Mouse (Mus musculus) ES-CJ7 (cell line): ENCODE results near the gene Nhlh1.

Experiments
- DNase-seq: peaks from one replicate; pipeline ENCODE4 v3.0.0; 2011; ENCODE audit warnings: low read depth, low spot score

The Nhlh1 gene

GRCm38 (mm10) chr1:172053541-172054440, 3.6 kb downstream of the Nhlh1 start:
- peak; percentile 44 for DNase-seq

- DNase-seq = peak; percentile 57
These were observed 4.5 kb downstream of the Nhlh1 start for GRCm38 (mm10) chr1:172052766-172053279.

- no peak for DNase-seq
These were observed 8.1 kb downstream of the Nhlh1 start for GRCm38 (mm10) chr1:172049131-172049782.

GRCm38 (mm10) chr1:172048241-172048734, 9.1 kb downstream of the Nhlh1 start:
- DNase-seq = no peak

- DNase-seq = peak; percentile 85
These were observed 10.4 kb downstream of the Nhlh1 start for GRCm38 (mm10) chr1:172046938-172047337.

- DNase-seq = no peak
These were observed 11.0 kb downstream of the Nhlh1 start for GRCm38 (mm10) chr1:172046410-172046809.

GRCm38 (mm10) chr1:172029914-172030313, 27.5 kb downstream of the Nhlh1 start:
- DNase-seq = no peak

DNA sequence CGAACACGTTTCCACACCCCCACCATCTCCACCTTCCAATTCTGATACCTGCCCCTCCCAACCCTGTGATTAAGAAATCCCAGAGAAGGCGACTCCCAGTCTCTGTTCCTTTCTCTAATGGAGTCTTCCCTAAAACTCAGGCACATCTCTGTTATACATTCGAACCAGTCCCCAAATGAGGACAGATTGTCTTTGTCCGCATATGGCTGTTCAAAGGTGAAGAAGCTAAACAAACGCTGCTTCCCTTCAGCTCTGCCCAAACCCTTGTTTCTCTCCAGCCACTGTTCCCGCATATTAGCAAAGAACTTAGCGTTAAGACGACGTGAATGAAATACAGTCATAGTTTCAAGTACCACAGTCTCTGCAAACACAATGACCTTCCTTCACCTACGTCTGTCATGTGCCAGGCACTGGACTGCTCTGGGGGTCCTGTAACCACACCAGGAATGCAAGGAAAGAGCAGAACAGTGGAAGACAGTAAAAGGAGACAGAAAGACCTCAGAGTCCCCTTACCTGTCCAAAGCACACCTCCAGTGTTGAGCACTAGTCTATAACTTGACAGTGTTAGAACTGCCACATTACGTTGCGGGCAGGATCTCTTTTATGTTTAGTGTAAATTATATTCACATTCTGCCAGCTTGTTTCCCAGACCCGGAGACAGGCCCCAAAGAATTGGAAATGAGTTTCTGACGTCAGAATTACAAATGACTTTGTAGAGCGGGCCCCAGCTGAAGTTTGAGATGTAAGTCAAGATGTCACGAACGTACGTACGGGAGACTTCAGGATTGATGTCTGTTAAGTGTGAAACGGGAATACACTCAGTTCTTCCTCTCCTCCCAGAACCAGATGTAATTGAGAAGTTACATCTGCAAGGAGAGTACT, 28.7 kb downstream of the Nhlh1 start, which contains the start of gene Vangl2:
Vangl2 (minus strand) TSS at position 51 of the 882 bp plus-strand sequence.
- no peak for DNase-seq

DNA sequence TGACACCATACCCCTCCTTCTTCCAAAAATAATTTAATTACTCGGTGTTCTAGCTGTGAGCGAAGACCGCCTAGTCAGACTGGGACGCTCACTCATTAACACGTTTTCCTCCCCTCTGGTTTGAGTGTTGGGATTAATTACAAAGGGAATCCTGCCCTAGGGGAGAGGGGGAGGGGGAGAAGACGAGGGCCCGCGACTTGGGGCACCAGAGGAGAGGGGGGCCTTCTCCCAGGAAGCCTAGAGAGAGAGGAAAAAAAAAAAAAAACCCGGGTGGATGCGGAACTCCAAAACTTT, 29.6 kb downstream of the Nhlh1 start:
- DNase-seq = no peak

- DNase-seq = peak; percentile 94
These were observed 30.2 kb downstream of the Nhlh1 start for GRCm38 (mm10) chr1:172027010-172027808.

DNA sequence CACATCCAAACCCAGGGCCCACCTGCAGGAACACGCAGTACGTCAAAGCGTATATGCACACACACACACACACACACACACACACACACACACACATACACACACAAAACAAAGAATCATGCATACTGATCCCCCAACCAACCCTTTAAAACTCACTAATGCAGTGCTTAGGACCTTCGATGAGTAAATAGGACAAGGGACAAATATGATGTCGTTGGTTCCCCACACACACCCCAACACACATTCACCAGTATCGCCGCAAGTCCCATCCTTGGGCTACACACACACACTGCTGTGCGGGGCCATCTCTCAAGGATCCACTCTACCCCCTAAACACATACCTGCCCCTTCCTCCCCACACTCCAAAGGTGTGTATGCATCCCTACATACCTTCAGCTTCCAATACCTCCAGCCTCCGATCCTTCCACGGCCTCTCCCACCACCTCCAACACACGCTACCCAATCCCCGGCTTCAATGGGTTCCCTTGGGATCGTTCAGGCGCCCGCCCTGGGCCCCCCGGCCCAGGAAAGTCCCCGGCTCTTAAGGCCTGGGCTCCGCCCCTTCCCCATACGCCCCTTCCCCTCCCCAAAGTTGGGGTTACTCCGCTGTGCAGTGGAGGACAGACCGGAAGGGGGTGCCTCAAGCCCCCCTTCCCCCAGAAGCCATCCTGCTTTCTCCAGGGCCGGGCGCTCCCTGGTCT, 31.0 kb downstream of the Nhlh1 start:
- peak; percentile 48 for DNase-seq

DNA sequence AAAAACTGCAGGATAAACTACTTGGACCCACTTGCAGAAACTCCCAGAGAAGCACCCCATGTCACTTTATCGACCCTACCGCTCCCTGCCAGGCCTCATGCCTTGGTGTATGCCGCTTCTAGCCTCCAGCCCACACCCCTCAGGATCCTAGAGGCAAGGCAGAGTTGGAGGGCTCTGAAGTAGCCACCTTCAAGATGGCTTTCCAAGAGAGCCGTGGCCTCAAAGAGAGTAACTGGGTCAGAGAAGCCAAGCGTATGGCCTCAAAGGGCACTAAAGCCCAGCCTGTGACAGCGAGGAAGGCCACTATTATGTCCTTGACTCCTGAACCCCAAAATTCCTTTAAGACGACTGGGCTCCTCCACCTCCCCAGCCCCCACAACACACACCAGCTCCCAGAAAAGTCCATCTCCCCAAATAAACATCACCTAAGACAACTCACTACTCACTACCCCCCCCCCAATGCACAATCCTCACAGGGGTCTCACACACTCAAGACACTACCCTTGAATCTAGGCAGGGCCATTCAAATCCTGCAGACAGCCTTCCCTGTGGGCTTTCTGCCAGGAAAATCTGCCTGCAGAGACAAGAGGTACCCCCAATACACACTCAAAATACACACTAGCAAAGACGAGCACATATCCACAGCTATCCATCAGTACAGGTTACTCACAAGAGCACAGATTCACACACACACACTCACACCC, 32.0 kb downstream of the Nhlh1 start:
- no peak for DNase-seq

GRCm38 (mm10) chr1:172024140-172024895, 33.1 kb downstream of the Nhlh1 start:
- peak; percentile 84 for DNase-seq

GRCm38 (mm10) chr1:172019863-172020521, 37.4 kb downstream of the Nhlh1 start:
- no peak for DNase-seq

DNA sequence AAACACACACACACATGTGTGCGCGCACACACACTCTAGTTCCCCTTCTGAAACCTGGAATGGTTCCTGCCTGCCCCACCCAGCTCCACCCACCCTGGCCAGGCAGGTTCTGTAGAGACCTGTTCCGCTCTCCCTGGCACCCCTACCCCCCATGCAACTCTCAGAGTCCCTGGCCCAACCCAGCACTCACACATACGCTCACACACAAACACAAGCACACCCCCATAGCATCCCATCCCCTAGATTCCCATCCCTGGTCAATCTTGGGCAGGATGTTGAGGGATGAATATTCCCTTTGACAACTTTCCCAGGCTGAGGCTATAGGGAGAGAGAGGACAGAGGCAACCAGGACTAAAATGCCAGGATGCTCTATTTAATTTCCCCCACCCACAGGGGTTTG, 38.0 kb downstream of the Nhlh1 start:
- no peak for DNase-seq

GRCm38 (mm10) chr1:172018336-172019311, 38.7 kb downstream of the Nhlh1 start:
- peak; percentile 28 for DNase-seq

- DNase-seq = no peak
These were observed 39.8 kb downstream of the Nhlh1 start for GRCm38 (mm10) chr1:172017517-172018070.
